Comparison of ENCODE assay signal across 13 mouse cellular contexts in genomic region chr15:83676286-83676685, GRCm38 (mm10). TPM values are rescaled to one million over a fixed set of nuclear protein-coding genes. Genes with fewer than 3 reads are reported as not detected.
"Had no signal": no experiment of that assay in that cellular context is flagged by ENCODE, and none has a peak within 500 bp of the region (broad histone marks: within the 10 kb centered on the region; RNA-seq: fewer than 3 reads in every experiment).

No protein-coding gene starts in this region.

- ATAC-seq: liver, postnatal 0 days; midbrain, embryonic 16.5 days had no signal

- H3K4me3 ChIP-seq: limb, embryonic 12.5 days; liver, embryonic 13.5 days; midbrain, embryonic 12.5 days; neural tube, embryonic 13.5 days had no signal

- H3K9me3 ChIP-seq: liver, embryonic 13.5 days; midbrain, embryonic 12.5 days; neural tube, embryonic 13.5 days had no signal

- DNase-seq: kidney, postnatal 25 days; layer of hippocampus, postnatal 36 days; liver; liver, embryonic 13.5 days; liver, postnatal 0 days; right cerebral cortex, adult 18-20 months; right cerebral cortex, postnatal 25 days; thymus, postnatal 36 days had no signal

- H3K4me1 ChIP-seq: liver, embryonic 13.5 days had no signal

- H3K4me2 ChIP-seq: limb, embryonic 12.5 days; liver, embryonic 13.5 days; midbrain, embryonic 12.5 days; neural tube, embryonic 13.5 days had no signal

- H3K27ac ChIP-seq: limb, embryonic 12.5 days; liver, embryonic 13.5 days; midbrain, embryonic 12.5 days; neural tube, embryonic 13.5 days had no signal

- H3K9ac ChIP-seq: limb, embryonic 12.5 days; liver, embryonic 13.5 days; liver, postnatal 0 days; midbrain, embryonic 12.5 days; neural tube, embryonic 13.5 days had no signal

- H3K36me3 ChIP-seq: liver, embryonic 13.5 days; midbrain, embryonic 12.5 days had no signal

RNA-seq across cellular contexts. Expression of gene Scube1, which starts 48.5 kb away (rescaled TPM):
- total RNA-seq: megakaryocyte-erythroid progenitor cell, adult 5-6 weeks had no signal
